Mouse (Mus musculus): Measurements from ENCODE around the gene Cemip. TPM values are rescaled to one million over a fixed set of nuclear protein-coding genes. Genes with fewer than 3 reads are reported as not detected.

Cemip gene
- total and polyA plus RNA-seq, 2 experiments from 2014 or later: 0.60 to 8.2 TPM

DNA sequence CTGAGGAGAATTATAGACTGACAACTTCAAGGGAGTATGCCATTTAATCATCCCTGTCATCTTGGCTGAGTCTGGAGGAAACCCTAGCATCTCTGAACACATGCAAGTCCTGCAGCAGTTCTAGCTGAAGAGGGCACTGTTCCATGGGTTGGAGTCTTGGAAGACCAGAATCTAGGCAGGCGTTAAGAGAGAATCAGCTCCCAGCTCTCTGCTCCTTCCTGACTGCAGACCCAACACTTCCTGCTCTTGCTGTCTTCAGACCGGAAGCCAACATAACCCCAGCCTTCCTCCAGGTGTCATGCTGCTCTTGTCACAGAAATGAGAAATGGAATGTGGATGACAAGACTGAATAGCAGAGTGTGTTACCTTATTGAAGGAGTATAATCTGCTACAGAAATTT is 29.1 kb upstream of the Cemip start:
- H3K9me3 ChIP-seq (ENCODE audit: low read length): no peaks in the 10 kb centered on the region
- WGBS: 78% methylated on average over 2 of the region's 2 CpGs
- peak; percentile 41 for TF ChIP-seq CTCF (IDR thresholded peaks at IDR 0.05)
- H3K4me1 ChIP-seq (ENCODE audit: insufficient read depth, low read length): peaks cover 3% of the 10 kb centered on the region; the same call in 1 of the 2 replicates
- peaks cover 4% of the 10 kb centered on the region for H3K36me3 ChIP-seq (ENCODE audit: insufficient read depth, low read length)
- DNase-seq (ENCODE audit: low spot score) (peak; percentile 26), ATAC-seq (ENCODE audit: low FRiP score) (no peak)
- no peaks in the 10 kb centered on the region for H3K27me3 ChIP-seq (ENCODE audit: insufficient read depth, low read length)
- no peak overlapping the region for H3K9ac ChIP-seq (replicated peaks; ENCODE audit: low read length, poor library complexity, severe bottlenecking)
- H3K4me2 ChIP-seq (ENCODE audit: low read depth, low read length, poor library complexity, severe bottlenecking): no peak overlapping the region
- no peak overlapping the region for H3K4me3 ChIP-seq (ENCODE audit: low read depth, low read length)
- no peak overlapping the region for H3K27ac ChIP-seq (ENCODE audit: low read depth, low read length)

DNA sequence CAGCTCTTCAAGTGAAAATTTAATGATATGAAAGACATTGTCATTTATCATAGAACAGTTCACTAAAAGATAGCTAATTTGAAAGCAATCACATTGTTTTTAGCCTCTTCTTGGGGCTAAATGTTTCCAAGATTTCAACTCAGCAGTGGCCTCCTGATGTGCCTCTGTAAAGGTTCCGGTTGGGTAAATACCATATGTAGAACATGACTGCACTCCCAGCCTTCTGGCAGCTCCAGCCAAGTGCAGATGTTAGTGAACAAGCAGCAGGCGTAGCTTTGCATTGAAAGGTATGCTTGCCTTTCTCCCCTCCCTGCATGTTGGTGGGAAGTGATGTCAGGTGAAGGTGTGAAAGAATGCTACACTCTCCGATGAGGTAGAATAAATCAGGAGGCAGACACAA is 28.5 kb upstream of the Cemip start:
- Histone ChIP-seq H3K4me3 (ENCODE audit: low read depth, low read length) (no peak overlapping the region), H3K36me3 (ENCODE audit: insufficient read depth, low read length) (peaks cover 9% of the 10 kb centered on the region), H3K4me1 (ENCODE audit: insufficient read depth, low read length) (0 out of 2 replicates have a peak, but pooled peaks cover 3% of the 10 kb centered on the region), H3K9me3 (ENCODE audit: low read length) (no peaks in the 10 kb centered on the region), H3K27me3 (ENCODE audit: insufficient read depth, low read length) (no peaks in the 10 kb centered on the region), H3K9ac (replicated peaks; ENCODE audit: low read length, poor library complexity, severe bottlenecking) (no peak overlapping the region), H3K27ac (ENCODE audit: low read depth, low read length) (no peak overlapping the region), H3K4me2 (ENCODE audit: low read depth, low read length, poor library complexity, severe bottlenecking) (no peak overlapping the region)
- no peak for DNase-seq (ENCODE audit: low spot score)
- 77% methylated on average over 3 of the region's 3 CpGs for WGBS
- no peak for TF ChIP-seq CTCF (IDR thresholded peaks at IDR 0.05)
- ATAC-seq (ENCODE audit: low FRiP score): no peak

DNA sequence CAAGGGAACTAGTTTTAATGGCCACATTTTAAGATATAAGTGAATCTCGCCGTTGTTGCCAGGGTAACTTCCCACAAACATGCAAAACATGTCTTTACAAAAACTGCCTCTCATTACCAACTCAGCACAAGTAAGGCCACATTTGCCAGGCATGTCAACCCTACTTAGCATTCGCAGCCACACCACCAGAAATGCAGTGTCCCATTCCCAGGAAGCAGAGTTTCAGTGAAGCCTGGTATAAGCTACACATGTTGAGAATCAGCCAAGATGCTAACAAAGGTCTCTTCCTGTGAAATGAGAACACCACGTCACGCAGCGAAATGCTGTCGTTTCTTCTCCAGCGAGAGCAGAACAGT is 26.7 kb upstream of the Cemip start:
- DNase-seq (ENCODE audit: low spot score) (peak; percentile 60), ATAC-seq (ENCODE audit: low FRiP score) (0 out of 2 replicates have a peak, but pooled peaks have one; percentile 49)
- H3K27me3 ChIP-seq (ENCODE audit: insufficient read depth, low read length): no peaks in the 10 kb centered on the region
- H3K36me3 ChIP-seq (ENCODE audit: insufficient read depth, low read length): peaks cover 9% of the 10 kb centered on the region
- no peak overlapping the region for H3K9ac ChIP-seq (replicated peaks; ENCODE audit: low read length, poor library complexity, severe bottlenecking)
- no peak for TF ChIP-seq CTCF (IDR thresholded peaks at IDR 0.05)
- no peak overlapping the region for H3K4me3 ChIP-seq (ENCODE audit: low read depth, low read length)
- no peaks in the 10 kb centered on the region for H3K9me3 ChIP-seq (ENCODE audit: low read length)
- 0 out of 2 replicates have a peak overlapping the region, but pooled peaks have one; percentile 19 for H3K27ac ChIP-seq (ENCODE audit: low read depth, low read length)
- 53% methylated on average over 8 of the region's 8 CpGs for WGBS
- no peak overlapping the region for H3K4me2 ChIP-seq (ENCODE audit: low read depth, low read length, poor library complexity, severe bottlenecking)
- H3K4me1 ChIP-seq (ENCODE audit: insufficient read depth, low read length): no peaks in the 10 kb centered on the region

DNA sequence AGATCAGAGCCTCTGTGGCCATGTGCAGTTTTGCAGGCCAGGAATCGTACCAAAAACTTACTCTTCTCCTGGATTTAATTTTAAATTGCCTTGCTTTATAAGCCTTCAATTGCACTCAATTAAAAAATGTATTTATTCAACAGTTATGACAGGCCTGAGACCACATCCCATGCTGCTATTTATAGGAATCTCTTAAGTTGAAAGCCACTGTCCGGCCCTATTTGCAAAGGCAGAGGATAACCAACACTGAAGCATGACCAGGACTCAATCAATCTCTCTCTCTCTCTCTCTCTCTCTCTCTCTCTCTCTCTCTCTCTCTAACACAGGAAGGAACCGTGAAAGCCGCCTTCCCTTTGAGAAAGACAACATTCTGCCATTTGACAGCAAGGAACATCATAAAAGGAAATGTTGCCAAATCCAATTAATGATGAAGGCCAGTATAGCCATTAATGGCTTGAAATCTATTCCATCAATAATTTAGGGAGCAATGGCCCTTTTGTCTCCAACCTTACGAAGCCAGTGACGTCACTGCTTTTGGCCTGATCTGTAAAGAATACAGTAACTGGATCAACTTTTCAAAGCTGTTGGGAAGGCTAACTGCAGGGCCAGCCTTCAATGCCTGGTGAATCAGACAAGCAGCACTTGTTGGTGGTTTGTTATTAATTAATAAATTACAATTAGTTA is 26.2 kb upstream of the Cemip start:
- WGBS: 44% methylated on average over 6 of the region's 6 CpGs
- no peaks in the 10 kb centered on the region for H3K9me3 ChIP-seq (ENCODE audit: low read length)
- H3K27ac ChIP-seq (ENCODE audit: low read depth, low read length): 0 out of 2 replicates have a peak overlapping the region, but pooled peaks have one; percentile 19
- H3K36me3 ChIP-seq (ENCODE audit: insufficient read depth, low read length): peaks cover 9% of the 10 kb centered on the region
- no peak overlapping the region for H3K4me3 ChIP-seq (ENCODE audit: low read depth, low read length)
- no peak overlapping the region for H3K4me2 ChIP-seq (ENCODE audit: low read depth, low read length, poor library complexity, severe bottlenecking)
- no peaks in the 10 kb centered on the region for H3K27me3 ChIP-seq (ENCODE audit: insufficient read depth, low read length)
- ATAC-seq (ENCODE audit: low FRiP score) (no peak), DNase-seq (ENCODE audit: low spot score) (peak; percentile 38)
- H3K9ac ChIP-seq (replicated peaks; ENCODE audit: low read length, poor library complexity, severe bottlenecking): no peak overlapping the region
- H3K4me1 ChIP-seq (ENCODE audit: insufficient read depth, low read length): no peaks in the 10 kb centered on the region
- TF ChIP-seq CTCF (IDR thresholded peaks at IDR 0.05): no peak

DNA sequence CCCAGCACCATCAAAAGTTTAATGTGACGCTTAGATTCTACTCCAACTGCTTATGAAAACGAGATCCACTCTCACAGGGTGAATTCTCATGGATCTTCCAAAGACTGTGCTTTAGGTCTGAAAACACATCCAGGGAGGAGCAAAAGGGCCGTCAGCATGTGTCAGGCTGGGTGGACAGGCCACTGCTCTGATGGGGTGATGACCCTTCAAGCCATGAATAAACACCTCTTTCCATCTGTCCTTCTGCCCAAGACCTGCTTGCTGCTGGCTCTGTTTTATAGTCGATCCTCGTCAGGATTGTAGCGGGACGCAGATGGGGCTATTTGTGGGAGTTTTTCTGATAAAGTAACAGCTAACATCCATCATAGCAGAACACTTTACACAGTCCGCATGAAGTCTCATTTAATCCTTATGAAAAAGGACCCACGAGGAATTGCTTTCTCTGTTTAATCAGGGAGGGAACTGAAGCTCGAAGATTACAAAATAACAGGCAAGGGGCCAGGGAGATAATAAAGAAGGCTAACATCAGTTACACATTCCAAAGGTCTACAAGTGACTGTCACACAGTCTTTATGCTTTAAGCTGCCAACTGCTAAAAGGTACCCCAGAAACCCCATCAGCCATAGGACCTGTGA is 25.5 kb upstream of the Cemip start:
- Histone ChIP-seq H3K27me3 (ENCODE audit: insufficient read depth, low read length) (no peaks in the 10 kb centered on the region), H3K4me2 (ENCODE audit: low read depth, low read length, poor library complexity, severe bottlenecking) (no peak overlapping the region), H3K9me3 (ENCODE audit: low read length) (no peaks in the 10 kb centered on the region), H3K9ac (replicated peaks; ENCODE audit: low read length, poor library complexity, severe bottlenecking) (no peak overlapping the region), H3K4me1 (ENCODE audit: insufficient read depth, low read length) (no peaks in the 10 kb centered on the region), H3K36me3 (ENCODE audit: insufficient read depth, low read length) (peaks cover 9% of the 10 kb centered on the region), H3K27ac (ENCODE audit: low read depth, low read length) (no peak overlapping the region), H3K4me3 (ENCODE audit: low read depth, low read length) (no peak overlapping the region)
- no peak for DNase-seq (ENCODE audit: low spot score)
- 68% methylated on average over 10 of the region's 10 CpGs for WGBS
- ATAC-seq (ENCODE audit: low FRiP score): no peak
- no peak for TF ChIP-seq CTCF (IDR thresholded peaks at IDR 0.05)

DNA sequence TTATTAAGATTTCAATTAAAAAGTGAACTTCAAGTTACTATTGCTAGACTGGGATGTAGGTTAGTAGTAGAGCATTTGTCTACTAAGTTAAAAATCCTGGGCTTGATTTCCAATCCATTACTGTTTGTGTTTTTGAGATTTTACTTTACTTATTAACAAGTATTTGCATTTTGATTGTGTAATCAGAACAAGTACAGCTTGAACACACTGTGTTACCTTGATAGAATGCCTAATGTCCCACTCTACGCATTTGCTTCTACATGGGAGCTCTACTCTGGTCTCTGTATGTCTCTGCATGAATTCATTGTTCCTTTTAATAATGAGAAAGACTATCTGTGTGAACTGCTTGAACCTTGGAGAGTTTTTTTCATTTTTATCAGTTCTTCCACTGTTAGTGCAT is 20.6 kb upstream of the Cemip start:
- no peak overlapping the region for H3K9ac ChIP-seq (replicated peaks; ENCODE audit: low read length, poor library complexity, severe bottlenecking)
- ATAC-seq (ENCODE audit: low FRiP score) (no peak), DNase-seq (ENCODE audit: low spot score) (no peak)
- no peak for TF ChIP-seq CTCF (IDR thresholded peaks at IDR 0.05)
- WGBS: 91% methylated on average over 1 of the region's 1 CpGs
- no peaks in the 10 kb centered on the region for H3K4me1 ChIP-seq (ENCODE audit: insufficient read depth, low read length)
- H3K4me3 ChIP-seq (ENCODE audit: low read depth, low read length): no peak overlapping the region
- no peak overlapping the region for H3K4me2 ChIP-seq (ENCODE audit: low read depth, low read length, poor library complexity, severe bottlenecking)
- H3K9me3 ChIP-seq (ENCODE audit: low read length): no peaks in the 10 kb centered on the region
- H3K36me3 ChIP-seq (ENCODE audit: insufficient read depth, low read length): peaks cover 5% of the 10 kb centered on the region
- H3K27me3 ChIP-seq (ENCODE audit: insufficient read depth, low read length): no peaks in the 10 kb centered on the region
- H3K27ac ChIP-seq (ENCODE audit: low read depth, low read length): no peak overlapping the region

Data from midbrain, postnatal 0 days (tissue).